Mouse (Mus musculus) heart, embryonic 15.5 days (tissue): Measurements from ENCODE around the gene Cacna1i. TPM values are rescaled to one million over a fixed set of nuclear protein-coding genes. Genes with fewer than 3 reads are reported as not detected.
A peak's percentile ranks its signal among the peaks of the same experiment; 100 is the strongest.

Experiments used
- ATAC-seq: fragments of 200-750 bp; cut with Nextera tagmentation; replicated peaks from 2 replicates; pipeline ENCODE4 v1.8.0; 2017; ENCODE audit warnings: low read depth, moderate TSS enrichment; ENCODE audit not compliant: insufficient number of reproducible peaks, insufficient read depth, low FRiP score
- H3K27ac ChIP-seq: fragments of 300-500 bp; sonication (generic); 2 replicates; pipeline ENCODE4 v1.5.1; 2015; ENCODE audit warnings: mild to moderate bottlenecking, inconsistent platforms
- H3K27me3 ChIP-seq: fragments of 300-500 bp; sonication (generic); 2 replicates; pipeline ENCODE4 v1.6.1; 2015; ENCODE audit warnings: inconsistent platforms
- H3K36me3 ChIP-seq: fragments of 300-500 bp; sonication (generic); 2 replicates; pipeline ENCODE4 v1.6.1; 2015; ENCODE audit warnings: mild to moderate bottlenecking, inconsistent platforms
- H3K4me1 ChIP-seq: fragments of 300-500 bp; sonication (generic); replicated peaks from 2 replicates; pipeline ENCODE4 v1.6.1; 2015; ENCODE audit warnings: inconsistent platforms
- H3K4me2 ChIP-seq: fragments of 300-500 bp; sonication (generic); 2 replicates; pipeline ENCODE4 v1.6.1; 2015; ENCODE audit warnings: inconsistent platforms, mild to moderate bottlenecking, moderate library complexity
- H3K4me3 ChIP-seq: fragments of 300-500 bp; sonication (generic); 2 replicates; pipeline ENCODE4 v1.5.1; 2015; ENCODE audit warnings: mild to moderate bottlenecking, inconsistent platforms
- H3K9ac ChIP-seq: fragments of 300-500 bp; sonication (generic); 2 replicates; pipeline ENCODE4 v1.6.1; 2015; ENCODE audit warnings: mild to moderate bottlenecking, inconsistent platforms
- H3K9me3 ChIP-seq: fragments of 300-500 bp; sonication (generic); replicated peaks from 2 replicates; pipeline ENCODE4 v1.6.1; 2016; ENCODE audit warnings: inconsistent platforms
- WGBS: fragments of 180-500 bp; shearing (Covaris S2); methylation state at CpG from one replicate; pipeline ENCODE4 v1.1.7; 2015; ENCODE audit warnings: mixed read lengths; 5-methylcytosine and 5-hydroxymethylcytosine counted together
- polyA plus RNA-seq: library from polyadenylated mRNA; unstranded; fragments of >200 nt; fragmentation: Nextera tagmentation; extraction: Ambion mirVana; gene quantifications from 2 replicates; pipeline ENCODE4 v1.2.1, GENCODE M21; 2015

The Cacna1i gene
- not detected in 2 replicates for polyA plus RNA-seq

DNA sequence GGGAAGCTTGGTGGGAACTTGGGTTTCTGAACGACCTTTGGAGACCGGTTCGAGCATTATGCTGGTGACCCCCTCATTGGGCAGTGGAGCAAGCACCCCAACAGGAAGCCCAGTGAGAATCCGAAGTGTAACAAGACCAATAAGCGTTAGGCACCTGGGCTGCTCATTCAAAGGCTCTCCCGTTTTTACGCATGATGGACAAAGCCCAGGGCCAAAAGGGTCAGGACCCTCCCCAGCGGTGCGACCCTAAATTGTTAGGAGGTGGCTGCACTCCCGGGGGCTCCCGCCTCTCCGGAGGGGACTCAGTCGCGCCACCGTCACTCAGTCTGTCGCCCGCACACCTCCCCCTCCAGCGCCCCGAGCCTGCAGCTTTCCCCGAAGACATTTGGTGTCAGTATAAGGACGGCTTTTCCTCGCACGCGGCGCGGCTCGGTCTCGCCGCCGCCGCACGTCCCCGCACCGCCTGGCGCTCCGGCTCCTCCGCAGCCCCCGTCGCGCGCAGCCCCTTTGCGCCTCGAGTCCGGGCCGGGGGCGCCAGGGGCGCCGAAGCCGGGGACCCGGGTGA is at the start of gene Cacna1i:
Cacna1i (plus strand) TSS at position 388 of the 565 bp plus-strand sequence.
- peak within 1 kb of the TSS; percentile 50 for H3K4me3 ChIP-seq
- peaks cover 99% of the 10 kb centered on the region for H3K27me3 ChIP-seq
- no peaks in the 10 kb centered on the region for H3K36me3 ChIP-seq
- no peak for ATAC-seq
- 0 out of 2 replicates have a peak within 1 kb of the TSS, but pooled peaks have one; percentile 8 for H3K9ac ChIP-seq
- no peak within 1 kb of the TSS for H3K27ac ChIP-seq
- H3K9me3 ChIP-seq: no peaks in the 10 kb centered on the region
- 1% methylated on average over 47 of the region's 50 CpGs for WGBS
- H3K4me1 ChIP-seq: peaks cover 14% of the 10 kb centered on the region
- peak within 1 kb of the TSS; percentile 90 for H3K4me2 ChIP-seq

DNA sequence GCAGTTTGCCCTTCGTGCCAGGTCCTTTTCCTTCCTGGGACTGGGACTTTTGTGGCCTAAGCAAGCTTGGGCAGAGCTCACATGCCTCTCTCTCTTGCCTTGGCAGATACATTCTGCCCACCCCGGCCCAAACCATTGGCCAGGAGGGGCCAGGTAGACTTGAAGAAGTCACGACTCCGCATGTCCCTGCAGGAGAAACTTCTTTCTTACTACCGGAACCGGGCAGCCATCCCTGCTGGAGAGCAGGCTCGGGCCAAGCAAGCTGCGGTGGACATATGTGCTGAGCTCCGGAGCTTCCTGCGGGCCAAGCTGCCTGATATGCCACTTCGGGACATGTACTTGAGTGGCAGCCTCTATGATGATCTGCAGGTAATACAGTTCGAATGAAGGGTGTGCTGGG is 38.9 kb upstream of the Cacna1i start:
- ATAC-seq: no peak
- no peak overlapping the region for H3K27ac ChIP-seq
- H3K36me3 ChIP-seq: peaks cover 61% of the 10 kb centered on the region
- peaks cover 28% of the 10 kb centered on the region for H3K4me1 ChIP-seq
- H3K27me3 ChIP-seq: no peaks in the 10 kb centered on the region
- no peak overlapping the region for H3K4me2 ChIP-seq
- H3K9ac ChIP-seq: no peak overlapping the region
- WGBS: 93% methylated on average over 12 of the region's 12 CpGs
- H3K4me3 ChIP-seq: no peak overlapping the region
- no peaks in the 10 kb centered on the region for H3K9me3 ChIP-seq

DNA sequence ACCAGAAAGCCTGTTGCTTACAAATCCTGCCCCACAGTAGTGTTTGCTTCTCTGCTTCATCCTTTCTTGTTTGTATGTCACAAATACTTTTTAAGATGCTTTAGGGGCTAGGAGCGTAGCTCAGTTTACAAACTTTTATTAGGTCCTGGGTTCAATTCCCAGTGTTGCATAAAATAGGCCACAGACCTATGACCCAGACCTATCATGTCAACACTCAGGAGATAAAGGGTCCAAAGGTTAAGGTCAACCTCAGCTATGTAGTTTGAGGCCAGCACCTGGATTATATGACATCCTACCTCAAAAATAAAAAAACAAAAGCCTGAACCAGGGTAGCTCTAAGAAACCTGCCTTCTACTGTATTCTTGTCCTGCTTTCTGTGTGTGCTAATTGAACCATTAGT is 38.4 kb upstream of the Cacna1i start:
- 94% methylated on average over 1 of the region's 1 CpGs for WGBS
- no peak overlapping the region for H3K9ac ChIP-seq
- H3K27me3 ChIP-seq: no peaks in the 10 kb centered on the region
- peaks cover 32% of the 10 kb centered on the region for H3K4me1 ChIP-seq
- H3K4me3 ChIP-seq: no peak overlapping the region
- H3K9me3 ChIP-seq: no peaks in the 10 kb centered on the region
- ATAC-seq: no peak
- H3K4me2 ChIP-seq: no peak overlapping the region
- peaks cover 58% of the 10 kb centered on the region for H3K36me3 ChIP-seq
- H3K27ac ChIP-seq: no peak overlapping the region

DNA sequence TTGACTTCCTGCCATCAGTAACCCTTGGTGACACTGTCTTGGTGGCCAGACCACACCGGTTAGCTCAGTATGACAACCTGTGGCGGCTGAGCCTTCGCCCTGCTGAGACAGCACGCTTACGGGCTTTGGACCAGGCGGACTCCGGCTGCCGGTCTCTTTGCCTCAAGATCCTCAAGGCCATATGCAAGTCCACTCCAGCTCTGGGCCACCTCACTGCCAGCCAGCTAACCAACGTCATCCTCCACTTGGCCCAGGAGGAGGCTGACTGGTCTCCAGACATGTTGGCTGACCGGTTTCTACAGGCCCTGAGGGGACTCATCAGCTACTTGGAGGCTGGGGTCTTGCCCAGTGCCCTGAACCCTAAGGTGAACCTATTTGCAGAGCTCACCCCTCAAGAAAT is 37.4 kb upstream of the Cacna1i start:
- no peak for ATAC-seq
- H3K4me3 ChIP-seq: no peak overlapping the region
- H3K4me1 ChIP-seq: peaks cover 42% of the 10 kb centered on the region
- no peaks in the 10 kb centered on the region for H3K9me3 ChIP-seq
- 90% methylated on average over 10 of the region's 10 CpGs for WGBS
- H3K9ac ChIP-seq: no peak overlapping the region
- peaks cover 50% of the 10 kb centered on the region for H3K36me3 ChIP-seq
- no peak overlapping the region; the same call in 1 of the 2 replicates for H3K27ac ChIP-seq
- no peak overlapping the region for H3K4me2 ChIP-seq
- no peaks in the 10 kb centered on the region for H3K27me3 ChIP-seq

DNA sequence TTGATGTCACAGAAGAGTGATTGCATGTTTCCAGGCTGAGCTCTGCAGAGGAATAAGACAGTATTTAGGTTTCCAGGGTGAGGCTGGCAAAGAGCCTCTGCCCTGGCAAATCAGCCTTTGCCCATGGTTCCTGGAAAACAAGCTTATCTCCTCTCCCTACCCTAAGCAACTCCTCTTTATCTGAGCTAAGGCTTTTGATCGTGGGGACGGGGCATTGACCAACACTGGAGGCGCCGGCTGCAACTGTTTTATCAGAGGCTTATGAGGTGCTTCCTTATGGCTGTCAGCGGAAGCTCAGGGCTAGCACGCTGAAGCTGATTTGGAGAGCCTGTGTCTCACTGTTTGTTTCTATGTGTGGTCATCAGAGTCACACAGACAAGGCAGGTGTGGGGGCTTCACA is 36.5 kb upstream of the Cacna1i start:
- no peak overlapping the region for H3K4me3 ChIP-seq
- H3K9ac ChIP-seq: 0 out of 2 replicates have a peak overlapping the region, but pooled peaks have one; percentile 29
- peaks cover 43% of the 10 kb centered on the region for H3K36me3 ChIP-seq
- H3K27me3 ChIP-seq: no peaks in the 10 kb centered on the region
- H3K9me3 ChIP-seq: no peaks in the 10 kb centered on the region
- H3K4me2 ChIP-seq: 0 out of 2 replicates have a peak overlapping the region, but pooled peaks have one; percentile 2
- 24% methylated on average over 6 of the region's 6 CpGs for WGBS
- H3K4me1 ChIP-seq: peaks cover 42% of the 10 kb centered on the region
- peak overlapping the region; percentile 69 for H3K27ac ChIP-seq
- no peak for ATAC-seq

DNA sequence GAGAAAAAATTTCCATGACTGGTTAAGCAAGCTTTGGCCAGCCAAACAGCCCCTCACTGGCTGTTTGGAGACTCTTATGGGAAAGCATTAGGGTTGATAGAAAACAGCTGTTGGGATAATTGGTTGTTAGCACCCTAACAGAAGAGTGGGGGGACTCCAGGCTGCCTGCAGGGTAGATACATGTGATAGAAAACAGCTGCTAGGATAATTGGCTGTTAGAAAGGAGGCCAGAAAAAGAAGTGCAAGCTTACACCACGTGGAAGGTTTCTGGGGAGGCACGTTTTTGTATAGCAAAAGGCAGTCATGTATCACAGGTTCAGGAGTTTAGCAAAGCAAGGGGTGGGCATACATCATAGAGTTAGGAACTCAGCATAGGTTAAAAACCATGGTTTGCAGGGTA is 33.5 kb upstream of the Cacna1i start:
- 25% methylated on average over 2 of the region's 2 CpGs for WGBS
- ATAC-seq: no peak
- H3K9me3 ChIP-seq: no peaks in the 10 kb centered on the region
- no peaks in the 10 kb centered on the region for H3K27me3 ChIP-seq
- peaks cover 37% of the 10 kb centered on the region for H3K36me3 ChIP-seq
- no peak overlapping the region for H3K4me3 ChIP-seq
- no peak overlapping the region for H3K9ac ChIP-seq
- H3K27ac ChIP-seq: peak overlapping the region; percentile 99
- no peak overlapping the region for H3K4me2 ChIP-seq
- H3K4me1 ChIP-seq: peaks cover 64% of the 10 kb centered on the region

DNA sequence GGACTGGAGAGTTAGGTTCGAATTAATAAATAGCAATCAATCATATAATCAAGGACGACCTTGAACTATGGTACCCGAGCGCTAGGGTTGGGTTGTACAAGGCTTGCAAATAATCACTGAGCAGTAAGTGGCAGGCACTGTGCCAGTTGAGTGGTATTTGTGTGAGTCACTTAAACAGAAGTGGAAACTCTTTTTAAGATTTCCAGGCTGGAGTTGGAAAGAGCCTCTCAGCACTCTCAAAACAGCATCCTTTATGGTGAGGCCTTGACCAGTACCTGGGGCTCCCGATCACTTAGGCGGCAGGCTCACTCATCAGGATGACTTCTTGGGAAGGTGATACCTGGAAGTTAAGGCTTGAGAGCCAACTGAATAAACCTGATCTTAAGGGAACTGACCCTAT is 32.8 kb upstream of the Cacna1i start:
- no peaks in the 10 kb centered on the region for H3K27me3 ChIP-seq
- peak overlapping the region; percentile 69 for H3K9ac ChIP-seq
- peak overlapping the region; percentile 95 for H3K4me3 ChIP-seq
- peak overlapping the region; percentile 79 for H3K4me2 ChIP-seq
- peaks cover 30% of the 10 kb centered on the region for H3K36me3 ChIP-seq
- peak overlapping the region; percentile 99 for H3K27ac ChIP-seq
- ATAC-seq: no peak
- H3K9me3 ChIP-seq: no peaks in the 10 kb centered on the region
- peaks cover 66% of the 10 kb centered on the region for H3K4me1 ChIP-seq
- WGBS: 30% methylated on average over 6 of the region's 6 CpGs

DNA sequence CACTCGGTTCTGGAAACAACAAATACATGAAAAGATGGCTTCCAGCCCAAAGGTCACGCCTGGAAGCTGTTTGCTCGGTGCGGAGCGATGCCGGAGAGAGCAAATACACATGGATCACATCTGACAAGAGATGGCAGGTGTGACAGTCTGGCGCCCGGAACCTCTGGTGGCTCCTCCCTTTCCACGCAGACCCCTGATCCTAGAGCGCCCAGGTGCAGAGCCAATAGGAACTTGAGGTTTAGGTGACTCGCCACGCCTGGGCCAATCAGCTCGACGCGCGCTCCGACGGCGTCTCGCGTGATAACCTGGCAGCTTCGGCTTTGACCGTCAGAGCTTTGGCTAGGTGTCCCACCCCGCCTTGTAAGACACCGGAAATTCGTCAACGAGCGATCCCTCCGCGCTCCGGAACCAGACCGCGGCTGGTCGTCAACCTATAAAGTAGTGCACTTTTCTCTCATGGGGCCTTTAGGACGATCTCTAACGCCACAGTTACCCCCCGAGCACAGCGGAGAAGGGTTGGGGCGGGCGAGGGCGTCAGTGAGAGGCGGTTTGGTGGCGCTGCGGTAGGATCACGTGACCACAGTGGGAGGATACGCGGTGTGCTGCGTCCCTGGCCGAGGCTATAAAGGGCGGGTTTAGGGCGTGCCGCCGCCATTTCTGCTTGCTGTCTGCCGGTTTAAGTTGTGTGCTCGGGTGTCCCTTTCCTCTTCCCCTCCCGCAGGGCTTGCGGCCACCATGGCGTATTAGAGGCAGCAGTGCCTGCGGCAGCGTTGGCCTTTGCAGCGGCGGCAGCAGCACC is 32.0 kb upstream of the Cacna1i start, which contains the start of gene Atf4:
Atf4 (plus strand) TSS at position 338 of the 799 bp plus-strand sequence.
- Histone ChIP-seq H3K27me3 (no peaks in the 10 kb centered on the region), H3K9me3 (no peaks in the 10 kb centered on the region), H3K4me2 (peak within 1 kb of the TSS; percentile 79), H3K36me3 (peaks cover 22% of the 10 kb centered on the region), H3K4me1 (peaks cover 61% of the 10 kb centered on the region), H3K4me3 (peak within 1 kb of the TSS; percentile 95), H3K27ac (peak within 1 kb of the TSS; percentile 99), H3K9ac (peak within 1 kb of the TSS; percentile 99)
- ATAC-seq: peak; percentile 91
- under 1% methylated on average over 62 of the region's 62 CpGs for WGBS

DNA sequence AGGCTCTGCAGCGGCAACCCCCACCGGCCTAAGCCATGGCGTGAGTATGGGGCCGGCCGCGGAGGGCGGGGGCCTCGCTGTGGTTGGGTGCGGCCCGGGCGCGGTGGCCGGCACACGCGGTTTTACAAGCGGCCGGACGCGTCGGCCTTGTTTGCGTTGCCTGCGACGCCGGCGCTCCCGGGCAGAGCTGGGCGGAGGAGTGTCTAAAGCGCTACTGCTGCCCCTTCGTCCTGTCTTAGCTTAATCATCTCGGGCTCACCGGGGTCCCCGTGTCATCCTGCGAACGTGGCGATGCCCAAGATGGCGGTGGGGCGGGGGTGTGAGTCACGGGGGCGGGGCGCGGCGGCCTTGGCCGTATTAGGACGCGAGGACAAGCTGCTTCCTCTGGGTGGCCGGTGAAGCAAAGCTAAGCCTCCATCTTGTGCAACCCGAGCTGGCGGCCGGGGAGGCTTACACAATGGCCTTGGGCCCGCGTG is 31.4 kb upstream of the Cacna1i start:
- under 1% methylated on average over 51 of the region's 51 CpGs for WGBS
- peak; percentile 54 for ATAC-seq
- H3K4me1 ChIP-seq: peaks cover 55% of the 10 kb centered on the region
- H3K9ac ChIP-seq: peak overlapping the region; percentile 99
- no peaks in the 10 kb centered on the region for H3K9me3 ChIP-seq
- peak overlapping the region; percentile 79 for H3K4me2 ChIP-seq
- H3K4me3 ChIP-seq: peak overlapping the region; percentile 95
- no peaks in the 10 kb centered on the region for H3K27me3 ChIP-seq
- H3K27ac ChIP-seq: peak overlapping the region; percentile 99
- peaks cover 25% of the 10 kb centered on the region for H3K36me3 ChIP-seq

DNA sequence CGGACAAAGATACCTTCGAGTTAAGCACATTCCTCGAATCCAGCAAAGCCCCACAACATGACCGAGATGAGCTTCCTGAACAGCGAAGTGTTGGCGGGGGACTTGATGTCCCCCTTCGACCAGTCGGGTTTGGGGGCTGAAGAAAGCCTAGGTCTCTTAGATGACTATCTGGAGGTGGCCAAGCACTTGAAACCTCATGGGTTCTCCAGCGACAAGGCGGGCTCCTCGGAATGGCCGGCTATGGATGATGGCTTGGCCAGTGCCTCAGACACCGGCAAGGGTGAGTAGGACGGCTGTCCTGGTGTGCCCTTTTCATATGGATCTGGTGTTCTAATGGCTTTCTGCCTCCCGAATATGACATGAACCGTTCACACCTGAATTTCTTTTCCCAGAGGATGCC is 30.8 kb upstream of the Cacna1i start:
- WGBS: 4% methylated on average over 16 of the region's 16 CpGs

More for the DNA sequence above, 30.8 kb upstream of the Cacna1i start:
- no peak for ATAC-seq
- H3K4me2 ChIP-seq: peak overlapping the region; percentile 79
- H3K36me3 ChIP-seq: peaks cover 25% of the 10 kb centered on the region
- peak overlapping the region; percentile 99 for H3K27ac ChIP-seq
- peaks cover 49% of the 10 kb centered on the region for H3K4me1 ChIP-seq
- no peaks in the 10 kb centered on the region for H3K9me3 ChIP-seq
- no peaks in the 10 kb centered on the region for H3K27me3 ChIP-seq
- peak overlapping the region; percentile 99 for H3K9ac ChIP-seq
- peak overlapping the region; percentile 95 for H3K4me3 ChIP-seq
